Mouse (Mus musculus): Measurements from ENCODE around the gene Eng. TPM values are rescaled to one million over a fixed set of nuclear protein-coding genes. Genes with fewer than 3 reads are reported as not detected.

The Eng gene
- polyA plus RNA-seq, 2 experiments from 2014 or later, result not detected

Other genes with a start within 250 kb of the Eng start
- 1 to 10 TPM; 5.2 TPM for gene Naif1, start 196.1 kb upstream of the Eng start, polyA plus RNA-seq (2017; shearing (Covaris generic))
- 1 to 10 TPM; 3.3 to 4.0 TPM for gene Slc25a25, start 195.2 kb upstream of the Eng start, polyA plus RNA-seq (2017; shearing (Covaris generic))
- gene Fam102a, start 111.3 kb upstream of the Eng start, polyA plus RNA-seq (2017; shearing (Covaris generic)), result 10 to 100 TPM; 40.3 to 47.5 TPM
- 100 to 1,000 TPM; 107 to 124 TPM for gene Dpm2, start 75.7 kb upstream of the Eng start, polyA plus RNA-seq (2017; shearing (Covaris generic))
- gene Pip5kl1, start 71.8 kb upstream of the Eng start, polyA plus RNA-seq (2017; shearing (Covaris generic)), result not detected
- not detected for gene 9430097D07Rik, start 70.9 kb upstream of the Eng start, polyA plus RNA-seq (2017; shearing (Covaris generic))
- 10 to 100 TPM; 30.7 to 39.8 TPM for gene St6galnac4, start 59.5 kb upstream of the Eng start, polyA plus RNA-seq (2017; shearing (Covaris generic))
- gene St6galnac6, start 46.9 kb upstream of the Eng start, polyA plus RNA-seq (2017; shearing (Covaris generic)), result 1 to 10 TPM; 2.5 to 3.4 TPM
- under 1 TPM; 0.16 to 0.48 TPM for gene Ak1, start 24.8 kb upstream of the Eng start, polyA plus RNA-seq (2017; shearing (Covaris generic))
- gene Fpgs, start 57.5 kb downstream of the Eng start, polyA plus RNA-seq (2017; shearing (Covaris generic)), result 1 to 10 TPM; 3.8 to 6.2 TPM
- gene Cdk9, start 66.5 kb downstream of the Eng start, polyA plus RNA-seq (2017; shearing (Covaris generic)), result 10 to 100 TPM; 26.2 to 26.4 TPM
- gene Sh2d3c, start 74.5 kb downstream of the Eng start, polyA plus RNA-seq (2017; shearing (Covaris generic)), result 10 to 100 TPM; 62.2 to 84.6 TPM
- gene 6330409D20Rik, start 94.4 kb downstream of the Eng start, polyA plus RNA-seq (2017; shearing (Covaris generic)), result under 1 TPM in 1 of 2 experiments, not detected in 1; 0.99 TPM
- 10 to 100 TPM; 58.9 to 62.2 TPM for gene Tor2a, start 110.6 kb downstream of the Eng start, polyA plus RNA-seq (2017; shearing (Covaris generic))
- under 1 TPM; 0.61 to 0.65 TPM for gene Ttc16, start 129.0 kb downstream of the Eng start, polyA plus RNA-seq (2017; shearing (Covaris generic))
- gene Ptrh1, start 129.2 kb downstream of the Eng start, polyA plus RNA-seq (2017; shearing (Covaris generic)), result 1 to 10 TPM; 4.9 to 6.3 TPM
- gene Cfap157, start 137.8 kb downstream of the Eng start, polyA plus RNA-seq (2017; shearing (Covaris generic)), result not detected
- gene Stxbp1, start 200.7 kb downstream of the Eng start, polyA plus RNA-seq (2017; shearing (Covaris generic)), result 1 to 10 TPM; 2.4 to 2.9 TPM
- 1 to 10 TPM; 1.3 to 2.1 TPM for gene Fam129b, start 229.5 kb downstream of the Eng start, polyA plus RNA-seq (2017; shearing (Covaris generic))